Comparison of ENCODE assay signal across 8 mouse cellular contexts in the genomic region with DNA sequence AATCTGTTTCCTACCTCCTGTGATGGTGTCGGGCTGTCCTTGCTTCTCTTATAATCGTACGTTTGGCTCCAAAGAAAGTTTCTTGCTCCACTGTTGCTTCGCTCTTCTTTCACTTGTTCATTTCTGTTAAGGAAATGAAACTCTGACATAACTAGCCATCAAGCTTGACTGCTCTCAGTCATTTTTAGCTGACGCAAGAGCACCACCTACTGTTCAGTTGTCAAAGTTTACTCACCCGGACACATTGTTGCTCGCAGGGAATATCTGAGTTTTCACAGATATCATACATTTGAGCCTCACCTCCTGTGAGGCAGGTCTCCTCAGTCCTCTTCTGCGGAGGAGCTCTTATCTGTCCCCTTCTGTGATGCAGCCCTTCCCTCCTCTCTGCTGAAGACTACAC. TPM values are rescaled to one million over a fixed set of nuclear protein-coding genes. Genes with fewer than 3 reads are reported as not detected.
A peak's percentile ranks its signal among the peaks of the same experiment; 100 is the strongest.
DNase-seq lines count a peak whose midpoint lies in the region; ATAC-seq and TF ChIP-seq lines count a peak whose summit lies in the region.

No protein-coding gene starts in this region.

- WGBS in liver, postnatal 0 days (ENCODE audit: insufficient replicate concordance) = 37% methylated on average over 8 of the region's 8 CpGs
- WGBS in small intestine, adult 2 months = 34% methylated on average over 8 of the region's 8 CpGs

- no peaks in the 10 kb centered on the region for H3K9me3 ChIP-seq in liver, postnatal 0 days (ENCODE audit: low read length)

- H3K4me3 ChIP-seq in liver, postnatal 0 days (ENCODE audit: low read depth, low read length) = no peak overlapping the region
- no peak overlapping the region for H3K4me3 ChIP-seq in small intestine, adult 2 months (ENCODE audit: low read depth, low read length)

- peak; percentile 50 for DNase-seq in adrenal gland, adult 2 months
- DNase-seq in adrenal gland, postnatal 4 days (ENCODE audit: low spot score in 2 of 2) = no peak
- DNase-seq in right cerebral cortex, adult 18-20 months = peak; percentile 49
- no peak for DNase-seq in right cerebral cortex, postnatal 14 days
- DNase-seq in embryo, embryonic 11 days = peak; percentile 69
- DNase-seq in kidney, adult 8-10 months = peak; percentile 25 to 64
- DNase-seq in liver, postnatal 0 days = peak; percentile 64

- H3K27ac ChIP-seq in liver, postnatal 0 days (ENCODE audit: low read depth) = no peak overlapping the region
- no peak overlapping the region for H3K27ac ChIP-seq in small intestine, adult 2 months (ENCODE audit: insufficient read depth, low read depth, low read length)

- TF ChIP-seq CTCF in liver, postnatal 0 days (IDR thresholded peaks at IDR 0.05; ENCODE audit: low read depth) = peak; percentile 78
- TF ChIP-seq CTCF in small intestine, adult 2 months (IDR thresholded peaks at IDR 0.05; ENCODE audit: extremely low read depth, insufficient read length, insufficient replicate concordance, low read depth, low read length) = peak; percentile 38; the same call in 1 of the 2 replicates

- TF ChIP-seq POLR2A in small intestine, adult 2 months (IDR thresholded peaks at IDR 0.05; ENCODE audit: low read depth, low read length) = no peak

- peak; percentile 44; the same call in 1 of the 2 replicates for ATAC-seq in liver, postnatal 0 days

- H3K27me3 ChIP-seq in liver, postnatal 0 days (ENCODE audit: insufficient read depth, low read length) = no peaks in the 10 kb centered on the region
- H3K27me3 ChIP-seq in small intestine, adult 2 months (ENCODE audit: control insufficient read depth, insufficient read depth, low read length) = no peaks in the 10 kb centered on the region

- no peaks in the 10 kb centered on the region for H3K4me1 ChIP-seq in liver, postnatal 0 days (ENCODE audit: insufficient read depth)
- peaks cover 7% of the 10 kb centered on the region; the same call in 1 of the 2 replicates for H3K4me1 ChIP-seq in small intestine, adult 2 months (ENCODE audit: control insufficient read depth, insufficient read depth, insufficient read length, low read length)

- no peak overlapping the region for H3K9ac ChIP-seq in liver, postnatal 0 days (replicated peaks)

- H3K4me2 ChIP-seq in liver, postnatal 0 days (ENCODE audit: low read depth, low read length) = no peak overlapping the region

- peaks cover 3% of the 10 kb centered on the region; the same call in 1 of the 2 replicates for H3K36me3 ChIP-seq in liver, postnatal 0 days (replicated peaks; ENCODE audit: insufficient read depth, low read length)
- peaks cover 10% of the 10 kb centered on the region for H3K36me3 ChIP-seq in small intestine, adult 2 months (ENCODE audit: control insufficient read depth, insufficient read depth, low read length)

- TF ChIP-seq EP300 in liver, postnatal 0 days (IDR thresholded peaks at IDR 0.05; ENCODE audit: low read depth) = no peak

RNA-seq across cellular contexts. Expression of gene Ryk, which starts 44.8 kb away (rescaled TPM):
- 10 to 100 TPM; 53.8 to 71.2 TPM for total RNA-seq in adrenal gland, adult 2 months (2021)
- polyA plus RNA-seq in adrenal gland, adult 2 months (2012; rRNA removed) = 28.6 and 30.7 TPM in 2 replicates
- 10 to 100 TPM; 63.2 to 64.9 TPM for total RNA-seq in adrenal gland, postnatal 4 days (2021)
- polyA plus RNA-seq in liver, postnatal 0 days (2015; fragmentation: Nextera tagmentation; extraction: Ambion mirVana) = 4.7 and 8.2 TPM in 2 replicates
- polyA plus RNA-seq in small intestine, adult 2 months (2012; rRNA removed) = 17.0 and 36.0 TPM in 2 replicates

Comparison
In these comparisons a context has a peak if more than half of its experiments do, and no peak if none do; other contexts are left out.
1. DNase-seq: peak in adrenal gland, adult 2 months (single experiment), right cerebral cortex, adult 18-20 months (single experiment), embryo, embryonic 11 days (single experiment), kidney, adult 8-10 months (2 of 2) and liver, postnatal 0 days (single experiment); none in adrenal gland, postnatal 4 days (0 of 2) and right cerebral cortex, postnatal 14 days (single experiment).